Mouse (Mus musculus): ENCODE results near the gene Galntl6. TPM values are rescaled to one million over a fixed set of nuclear protein-coding genes. Genes with fewer than 3 reads are reported as not detected.

Gene Galntl6
- total RNA-seq, 1 experiment: 0.09 TPM

- H3K4me3 ChIP-seq (ENCODE audit: insufficient read depth in 1 of 2, low read depth in 1 of 2, low read length in 2 of 2, poor library complexity in 1 of 2, severe bottlenecking in 1 of 2): no peak overlapping the region
- no peaks in the 10 kb centered on the region for H3K4me1 ChIP-seq (ENCODE audit: control insufficient read depth in 2 of 2, insufficient read depth in 2 of 2, low read length in 2 of 2, poor library complexity in 1 of 2)
- H3K27ac ChIP-seq (ENCODE audit: insufficient read depth, low read depth, low read length, poor library complexity, severe bottlenecking): no peak overlapping the region
- no peak for TF ChIP-seq MAFK (IDR thresholded peaks at IDR 0.05; ENCODE audit: insufficient read depth, low read depth, low read length)
- no peak overlapping the region for H3K9ac ChIP-seq (ENCODE audit: insufficient read depth, low read depth, low read length, poor library complexity, severe bottlenecking)
- H3K9me3 ChIP-seq (ENCODE audit: control insufficient read depth, insufficient read depth, low read depth, low read length): no peaks in the 10 kb centered on the region
- in situ Hi-C loops (cut with MboI; ENCODE audit: low sequenced_read_pairs in 2 of 2, unreplicated experiment in 2 of 2): no loop called here
- no peak for DNase-seq (ENCODE audit: low read depth, low spot score)
- H3K36me3 ChIP-seq (ENCODE audit: control insufficient read depth, insufficient read depth, low read length, poor library complexity, severe bottlenecking): no peaks in the 10 kb centered on the region
Measured at GRCm38 (mm10) chr8:57977372-57977771, 935.1 kb downstream of the Galntl6 start.

GRCm38 (mm10) chr8:57974093-57974492, 938.3 kb downstream of the Galntl6 start:
- in situ Hi-C loops (cut with MboI; ENCODE audit: low sequenced_read_pairs in 2 of 2, unreplicated experiment in 2 of 2): no loop called here
- H3K9me3 ChIP-seq (ENCODE audit: control insufficient read depth, insufficient read depth, low read depth, low read length): no peaks in the 10 kb centered on the region
- TF ChIP-seq ZC3H11A (IDR thresholded peaks at IDR 0.05; ENCODE audit: borderline replicate concordance, low read depth, low read length) (no peak), HCFC1 (IDR thresholded peaks at IDR 0.05; ENCODE audit: borderline replicate concordance, insufficient read depth, low read length) (no peak)
- no peak overlapping the region for H3K9ac ChIP-seq (ENCODE audit: insufficient read depth, low read depth, low read length, poor library complexity, severe bottlenecking)
- no peak for DNase-seq (ENCODE audit: low read depth, low spot score)
- no peak overlapping the region for H3K27ac ChIP-seq (ENCODE audit: insufficient read depth, low read depth, low read length, poor library complexity, severe bottlenecking)
- H3K4me1 ChIP-seq (ENCODE audit: control insufficient read depth in 2 of 2, insufficient read depth in 2 of 2, low read length in 2 of 2, poor library complexity in 1 of 2): no peaks in the 10 kb centered on the region
- H3K4me3 ChIP-seq (ENCODE audit: insufficient read depth in 1 of 2, low read depth in 1 of 2, low read length in 2 of 2, poor library complexity in 1 of 2, severe bottlenecking in 1 of 2): no peak overlapping the region
- H3K36me3 ChIP-seq (ENCODE audit: control insufficient read depth, insufficient read depth, low read length, poor library complexity, severe bottlenecking): no peaks in the 10 kb centered on the region

- Histone ChIP-seq H3K27ac (ENCODE audit: insufficient read depth, low read depth, low read length, poor library complexity, severe bottlenecking) (no peak overlapping the region), H3K36me3 (ENCODE audit: control insufficient read depth, insufficient read depth, low read length, poor library complexity, severe bottlenecking) (no peaks in the 10 kb centered on the region), H3K4me1 (ENCODE audit: control insufficient read depth in 2 of 2, insufficient read depth in 2 of 2, low read length in 2 of 2, poor library complexity in 1 of 2) (no peaks in the 10 kb centered on the region), H3K9ac (ENCODE audit: insufficient read depth, low read depth, low read length, poor library complexity, severe bottlenecking) (no peak overlapping the region), H3K9me3 (ENCODE audit: control insufficient read depth, insufficient read depth, low read depth, low read length) (no peaks in the 10 kb centered on the region), H3K4me3 (ENCODE audit: insufficient read depth in 1 of 2, low read depth in 1 of 2, low read length in 2 of 2, poor library complexity in 1 of 2, severe bottlenecking in 1 of 2) (no peak overlapping the region)
- DNase-seq (ENCODE audit: low read depth, low spot score): no peak
- in situ Hi-C loops (cut with MboI; ENCODE audit: low sequenced_read_pairs in 2 of 2, unreplicated experiment in 2 of 2): no loop called here
- TF ChIP-seq CHD2 (IDR thresholded peaks at IDR 0.05; ENCODE audit: low read depth, low read length) (no peak), HCFC1 (IDR thresholded peaks at IDR 0.05; ENCODE audit: borderline replicate concordance, insufficient read depth, low read length) (no peak), ZNF384 (IDR thresholded peaks at IDR 0.05; ENCODE audit: low read depth, low read length) (no peak), MAFK (IDR thresholded peaks at IDR 0.05; ENCODE audit: insufficient read depth, low read depth, low read length) (no peak), ZC3H11A (IDR thresholded peaks at IDR 0.05; ENCODE audit: borderline replicate concordance, low read depth, low read length) (no peak)
Measured at GRCm38 (mm10) chr8:57972832-57973231, 939.6 kb downstream of the Galntl6 start.

- peak; percentile 33 for DNase-seq (ENCODE audit: low read depth, low spot score)
- H3K36me3 ChIP-seq (ENCODE audit: control insufficient read depth, insufficient read depth, low read length, poor library complexity, severe bottlenecking): no peaks in the 10 kb centered on the region
- H3K9me3 ChIP-seq (ENCODE audit: control insufficient read depth, insufficient read depth, low read depth, low read length): no peaks in the 10 kb centered on the region
- H3K4me1 ChIP-seq (ENCODE audit: control insufficient read depth in 2 of 2, insufficient read depth in 2 of 2, low read length in 2 of 2, poor library complexity in 1 of 2): no peaks in the 10 kb centered on the region
- TF ChIP-seq CHD2 (IDR thresholded peaks at IDR 0.05; ENCODE audit: low read depth, low read length) (no peak), ZC3H11A (IDR thresholded peaks at IDR 0.05; ENCODE audit: borderline replicate concordance, low read depth, low read length) (peak; percentile 8; the same call in 1 of the 2 replicates)
- H3K4me3 ChIP-seq (ENCODE audit: insufficient read depth in 1 of 2, low read depth in 1 of 2, low read length in 2 of 2, poor library complexity in 1 of 2, severe bottlenecking in 1 of 2): no peak overlapping the region
- H3K27ac ChIP-seq (ENCODE audit: insufficient read depth, low read depth, low read length, poor library complexity, severe bottlenecking): no peak overlapping the region
- no peak overlapping the region for H3K9ac ChIP-seq (ENCODE audit: insufficient read depth, low read depth, low read length, poor library complexity, severe bottlenecking)
- in situ Hi-C loops (cut with MboI; ENCODE audit: low sequenced_read_pairs in 2 of 2, unreplicated experiment in 2 of 2): no loop called here
Measured at GRCm38 (mm10) chr8:57966676-57967075, 945.8 kb downstream of the Galntl6 start.

- Histone ChIP-seq H3K9ac (ENCODE audit: insufficient read depth, low read depth, low read length, poor library complexity, severe bottlenecking) (no peak overlapping the region), H3K9me3 (ENCODE audit: control insufficient read depth, insufficient read depth, low read depth, low read length) (no peaks in the 10 kb centered on the region), H3K27ac (ENCODE audit: insufficient read depth, low read depth, low read length, poor library complexity, severe bottlenecking) (no peak overlapping the region), H3K36me3 (ENCODE audit: control insufficient read depth, insufficient read depth, low read length, poor library complexity, severe bottlenecking) (no peaks in the 10 kb centered on the region), H3K4me1 (ENCODE audit: control insufficient read depth in 2 of 2, insufficient read depth in 2 of 2, low read length in 2 of 2, poor library complexity in 1 of 2) (no peaks in the 10 kb centered on the region), H3K4me3 (ENCODE audit: insufficient read depth in 1 of 2, low read depth in 1 of 2, low read length in 2 of 2, poor library complexity in 1 of 2, severe bottlenecking in 1 of 2) (no peak overlapping the region)
- DNase-seq (ENCODE audit: low read depth, low spot score): no peak
- TF ChIP-seq ZC3H11A (IDR thresholded peaks at IDR 0.05; ENCODE audit: borderline replicate concordance, low read depth, low read length) (no peak), HCFC1 (IDR thresholded peaks at IDR 0.05; ENCODE audit: borderline replicate concordance, insufficient read depth, low read length) (no peak), CHD2 (IDR thresholded peaks at IDR 0.05; ENCODE audit: low read depth, low read length) (no peak), ZNF384 (IDR thresholded peaks at IDR 0.05; ENCODE audit: low read depth, low read length) (no peak), MAFK (IDR thresholded peaks at IDR 0.05; ENCODE audit: insufficient read depth, low read depth, low read length) (no peak)
- in situ Hi-C loops (cut with MboI; ENCODE audit: low sequenced_read_pairs in 2 of 2, unreplicated experiment in 2 of 2): no loop called here
Measured at GRCm38 (mm10) chr8:57965508-57965907, 946.9 kb downstream of the Galntl6 start.

Measured in ES-E14 (cell line).